Mouse (Mus musculus) c-Kit-positive CD71-negative TER-119-negative erythroid progenitor cells, embryonic 14.5 days (primary cell): ENCODE data around the gene Igdcc3.
"Not testable (repeated sequence)": the region's sequence is repeated elsewhere in the genome, so short reads cannot be mapped to it uniquely, and the experiment has no call there.

ENCODE experiments used
- DNase-seq: peaks from one replicate; pipeline ENCODE4 v3.0.0-alpha.2; 2013; ENCODE audit warnings: low read depth

Igdcc3 gene

DNA sequence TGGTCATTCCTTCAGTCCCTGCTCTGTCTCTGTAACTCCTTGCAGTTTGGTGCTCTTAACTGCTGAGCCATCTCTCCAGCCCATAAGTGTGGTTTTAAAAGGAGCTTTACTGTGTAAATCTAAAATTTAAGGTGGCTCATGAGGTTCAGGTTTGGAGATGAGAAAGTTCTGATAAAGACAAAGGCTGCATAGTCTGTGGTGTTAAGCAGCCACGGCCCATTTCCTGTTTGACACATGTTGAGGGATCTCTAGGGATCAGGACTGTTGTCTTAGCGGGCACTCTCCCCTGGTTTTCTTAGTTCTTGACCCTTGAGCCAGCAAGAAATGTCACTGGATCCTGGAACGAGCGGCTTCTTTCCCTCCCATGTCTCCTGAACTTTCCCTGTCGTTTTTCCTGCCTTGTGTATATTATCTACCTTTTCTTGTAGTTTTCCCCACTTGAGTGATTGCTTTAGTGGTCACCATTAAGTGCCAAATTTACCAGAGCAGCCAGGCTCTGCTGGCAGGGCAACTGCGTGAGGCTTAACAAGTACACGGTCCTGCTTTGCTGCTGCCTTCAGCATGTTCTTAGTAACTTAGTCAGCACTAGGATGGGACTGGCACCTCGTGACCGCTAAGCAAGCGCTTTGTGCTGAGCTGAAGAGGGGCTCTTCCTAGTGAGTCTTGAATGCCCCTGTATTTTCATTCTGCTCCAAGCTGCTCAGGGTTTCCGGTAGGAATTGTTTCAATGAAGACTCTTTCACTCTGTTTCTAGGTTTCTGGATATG lies 64.2 kb downstream of the Igdcc3 start:
- no peak for DNase-seq

DNA sequence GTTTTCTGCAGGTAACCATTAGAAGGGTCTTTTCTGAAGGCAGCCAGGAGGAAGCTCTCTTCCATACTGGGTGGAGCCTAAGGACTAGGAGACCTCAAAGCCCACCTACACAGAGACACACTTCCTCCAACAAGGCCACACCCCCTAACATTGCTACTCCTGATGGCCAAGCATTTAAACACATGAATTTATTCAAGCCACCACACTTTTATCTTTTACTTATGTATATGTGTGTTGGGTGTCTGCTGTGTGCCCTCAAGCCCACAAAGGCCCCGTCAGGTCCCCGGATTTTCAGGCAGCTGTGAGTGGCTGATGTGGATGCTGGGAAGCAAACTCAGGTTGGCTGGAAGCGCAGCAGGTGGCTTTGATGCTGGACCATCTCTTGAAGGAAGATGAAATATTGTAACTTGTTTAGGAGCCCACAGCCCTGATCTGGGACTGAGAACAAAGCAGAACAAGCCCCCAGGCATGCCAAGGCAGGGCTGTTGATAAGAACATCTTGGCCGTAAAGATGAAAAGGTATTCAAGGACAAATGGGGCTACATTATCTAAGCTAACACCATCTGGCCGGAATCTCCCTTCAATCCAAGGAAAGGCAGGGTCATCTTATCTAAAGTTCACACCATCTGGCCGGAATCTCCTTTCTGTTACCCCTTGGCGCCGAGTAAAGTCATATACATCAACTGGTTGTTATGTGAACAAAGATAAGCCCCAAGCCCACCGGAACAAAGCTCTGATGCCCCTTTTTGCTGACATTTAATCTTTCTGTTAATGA lies 66.2 kb downstream of the Igdcc3 start:
- DNase-seq, result not testable (repeated sequence)

DNA sequence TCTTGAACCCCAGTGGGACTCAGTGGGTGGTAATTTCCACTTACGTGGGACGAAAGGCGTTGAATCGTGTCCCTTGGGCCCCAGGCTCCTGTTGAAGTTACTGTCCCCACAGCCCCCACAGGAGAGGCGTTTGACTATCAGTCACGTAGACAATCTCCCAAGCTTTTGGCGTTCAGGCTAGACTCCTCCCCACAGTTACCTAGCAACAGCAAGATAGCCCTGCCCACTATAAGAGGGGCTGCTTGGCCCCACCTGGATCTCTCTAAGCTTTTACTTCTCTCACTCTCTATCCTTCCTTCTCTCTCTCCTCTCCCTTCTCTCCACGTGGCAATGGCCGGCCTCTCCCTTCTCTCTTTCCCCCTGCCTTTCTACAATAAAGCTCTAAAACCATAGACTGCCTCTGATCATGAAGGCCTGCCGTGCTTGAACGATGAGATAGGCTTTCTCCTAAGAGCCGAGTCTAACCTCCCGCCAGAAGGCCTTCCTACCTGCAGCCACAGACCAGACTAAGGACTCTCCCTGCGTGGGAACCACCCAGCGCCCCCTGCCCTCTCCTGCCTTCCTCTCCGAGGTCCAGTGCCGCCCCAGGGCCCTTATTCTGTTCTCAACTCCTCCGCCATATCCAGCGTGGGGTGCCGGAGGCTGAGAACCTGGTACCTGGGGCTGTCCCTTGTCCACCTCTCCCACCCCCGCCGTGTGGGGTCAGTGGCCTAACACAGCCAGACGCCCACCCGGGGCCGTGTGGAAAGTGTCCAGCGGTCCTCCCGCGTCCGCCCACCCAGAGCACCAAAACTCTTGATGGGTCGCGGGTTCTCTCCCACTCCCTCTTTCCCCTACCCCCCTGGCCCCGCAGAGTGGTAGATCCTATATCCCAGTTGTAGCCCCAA lies 67.5 kb downstream of the Igdcc3 start:
- DNase-seq, result no peak

DNA sequence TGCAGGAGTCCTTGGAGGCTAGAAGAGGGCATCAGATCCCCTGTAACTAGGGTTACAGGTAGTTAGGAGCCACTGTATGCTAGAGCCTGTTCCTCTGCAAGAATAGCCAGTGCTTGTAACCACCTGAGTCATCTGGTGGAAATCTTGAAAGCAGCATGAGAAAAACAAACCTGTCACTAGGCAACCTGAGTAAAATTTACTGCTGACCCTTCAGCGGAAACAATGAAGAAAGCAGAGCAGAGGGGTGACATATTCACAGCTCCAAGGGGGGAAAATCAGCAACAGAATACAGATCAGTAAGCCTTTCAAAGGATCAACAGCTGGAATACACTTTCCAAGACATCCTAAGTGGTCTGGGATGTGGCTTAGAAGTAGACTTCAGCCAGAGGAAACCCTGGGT lies 70.6 kb downstream of the Igdcc3 start:
- DNase-seq, result no peak

DNA sequence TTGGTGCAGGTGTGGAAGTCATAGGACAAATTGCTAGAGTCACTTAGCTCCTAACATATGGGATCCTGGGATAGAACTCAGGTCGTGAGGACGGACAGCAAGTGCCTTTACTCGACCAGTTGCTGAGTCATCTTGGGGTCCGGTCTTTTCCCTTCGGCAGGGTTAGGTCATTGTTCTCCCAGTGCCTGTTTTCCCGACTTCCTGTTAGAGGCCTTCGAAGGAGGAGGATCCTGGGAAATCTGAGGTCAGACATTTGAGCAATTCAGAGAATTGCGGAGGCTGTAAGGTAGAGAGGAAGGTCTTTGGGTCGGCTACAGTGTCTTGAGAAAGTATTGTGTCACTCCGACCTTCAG lies 73.4 kb downstream of the Igdcc3 start:
- no peak for DNase-seq

DNA sequence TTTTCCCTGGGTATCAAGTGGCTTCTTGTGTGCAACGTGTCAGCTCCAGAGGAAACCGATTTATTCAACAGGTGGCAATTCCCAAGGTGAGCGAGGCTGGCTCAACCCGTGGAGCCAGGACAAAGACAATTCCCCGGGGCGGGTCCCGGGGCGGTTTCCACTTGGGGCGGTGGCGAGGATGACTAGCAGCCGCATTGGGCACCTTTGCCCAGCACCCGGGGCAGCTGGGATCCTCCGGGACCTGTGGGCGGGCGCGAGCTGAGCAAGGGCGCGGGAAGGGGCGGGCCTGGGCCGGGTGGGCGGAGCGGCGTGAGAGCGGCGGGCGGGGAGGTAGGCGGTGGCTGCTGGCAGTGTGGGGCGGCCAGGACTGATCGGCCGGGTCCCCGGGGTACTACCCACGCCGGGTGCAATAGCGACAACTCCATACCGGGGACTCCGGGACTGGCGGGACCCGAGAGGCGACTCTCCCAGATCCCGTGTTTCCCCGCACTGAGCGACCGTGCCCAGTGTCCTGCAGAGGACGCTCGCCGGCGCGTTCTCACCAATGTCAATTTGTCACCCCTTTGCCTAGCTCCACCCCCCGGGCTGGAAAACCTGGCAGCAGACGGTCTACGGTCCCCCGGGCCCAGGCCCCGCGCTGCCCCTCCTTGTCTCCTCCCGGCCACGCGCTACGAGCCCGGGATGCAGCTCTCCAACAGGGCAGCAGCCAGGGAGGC lies 73.9 kb downstream of the Igdcc3 start:
- peak; percentile 76 for DNase-seq

DNA sequence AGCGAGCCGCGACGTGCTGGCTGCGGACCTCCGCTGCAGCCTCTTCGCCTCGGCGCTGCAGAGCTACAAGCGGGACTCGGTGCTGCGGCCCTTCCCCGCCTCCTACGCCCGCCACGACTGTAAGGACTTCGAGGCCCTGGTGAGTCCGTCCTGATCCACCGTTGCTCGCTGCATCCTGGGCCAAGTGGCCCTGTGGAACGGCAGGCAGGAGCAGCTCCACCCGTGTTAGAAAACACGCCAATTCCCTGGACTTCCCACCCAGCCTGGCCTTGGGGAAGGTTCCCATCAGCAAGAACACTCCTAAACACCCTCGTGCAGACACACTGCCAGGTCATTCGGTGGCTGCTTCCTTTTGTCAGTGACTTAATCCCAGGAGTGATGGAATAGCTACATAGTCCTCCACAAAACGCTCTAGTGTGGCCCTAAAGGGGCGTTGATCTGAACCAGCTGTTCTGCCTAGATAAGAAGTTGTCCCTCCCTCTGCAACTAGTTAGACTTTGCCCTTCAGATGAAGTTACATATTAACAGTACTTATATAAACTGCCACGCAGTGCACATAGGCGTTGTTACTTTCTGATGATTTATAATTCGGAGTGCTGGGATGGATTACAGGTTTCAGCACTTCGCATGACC lies 74.6 kb downstream of the Igdcc3 start:
- DNase-seq, result no peak

DNA sequence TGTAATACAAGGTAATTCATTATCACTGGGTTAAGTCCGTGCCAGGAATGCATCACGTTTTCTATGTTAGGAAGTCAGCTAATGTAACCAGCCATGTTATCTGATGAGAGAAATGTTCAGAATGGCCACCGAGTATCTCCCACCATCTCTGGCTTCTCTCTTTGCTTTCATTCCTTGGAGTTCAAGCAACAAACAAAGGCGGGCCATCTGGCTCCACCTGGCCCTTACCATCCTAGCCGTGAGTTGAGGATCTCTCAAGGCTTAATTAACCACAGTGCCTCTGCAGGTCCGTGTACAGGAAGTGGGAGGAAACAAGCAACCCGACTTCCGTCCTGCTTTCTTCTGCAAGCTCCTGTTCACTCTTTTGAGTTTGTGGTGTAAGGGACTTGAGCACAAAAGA lies 76.0 kb downstream of the Igdcc3 start:
- no peak for DNase-seq

DNA sequence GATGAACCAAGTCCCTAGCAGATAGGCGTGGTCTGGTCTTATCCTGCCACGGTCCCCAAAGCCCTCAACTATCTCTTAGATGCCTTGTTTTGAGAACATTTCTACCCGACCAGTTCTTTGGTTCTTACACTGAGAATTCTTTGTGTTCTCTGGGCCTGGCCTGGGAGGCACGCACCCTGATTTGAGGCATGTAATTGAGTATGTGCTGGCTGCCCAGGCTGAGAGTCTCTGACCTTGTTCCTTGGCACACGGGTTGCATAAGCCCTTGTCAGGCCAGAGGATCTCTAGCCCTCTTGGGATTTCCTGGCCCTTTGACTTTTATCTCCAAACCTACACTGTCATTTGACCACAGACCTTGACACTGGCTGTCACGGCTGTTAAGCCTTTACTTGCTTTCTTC lies 76.7 kb downstream of the Igdcc3 start:
- no peak for DNase-seq

DNA sequence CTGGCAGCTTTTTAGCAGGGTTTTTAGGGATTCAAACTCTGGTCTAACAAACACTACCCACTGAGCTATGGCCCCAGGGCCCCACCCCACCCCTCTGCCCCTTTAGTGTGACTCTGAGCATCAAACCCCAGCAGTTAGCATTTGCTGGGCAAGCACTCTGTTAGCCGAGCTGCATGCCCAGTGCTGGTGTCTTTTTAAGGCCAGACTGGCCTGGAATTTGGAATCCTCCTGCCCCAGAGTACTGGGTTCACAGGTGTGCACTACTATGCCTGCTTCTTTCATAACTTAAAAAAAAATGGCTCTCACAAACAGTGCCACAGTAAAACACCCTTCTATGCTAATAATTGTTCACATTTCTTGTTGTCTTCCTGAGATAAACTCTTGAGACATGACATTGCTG lies 77.9 kb downstream of the Igdcc3 start:
- DNase-seq, result no peak

DNA sequence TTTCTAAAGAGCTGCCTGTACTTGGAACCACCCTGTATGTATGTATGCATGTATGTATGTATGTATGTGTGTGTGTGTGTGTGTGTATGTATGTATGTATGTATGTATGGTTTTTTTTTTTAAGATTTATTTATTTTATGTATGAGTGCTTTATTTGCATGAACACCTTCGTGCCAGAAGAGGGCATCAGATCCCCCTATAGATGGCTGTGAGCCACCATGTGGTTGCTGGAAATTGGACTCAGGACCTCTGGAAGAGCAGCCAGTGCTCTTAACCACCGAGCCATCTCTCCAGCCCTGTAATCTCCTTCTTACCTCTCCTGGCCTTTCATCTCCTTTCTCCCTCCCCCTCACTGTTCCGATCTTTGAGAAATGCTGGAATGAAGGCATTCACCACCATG lies 79.4 kb downstream of the Igdcc3 start:
- not testable (repeated sequence) for DNase-seq

DNA sequence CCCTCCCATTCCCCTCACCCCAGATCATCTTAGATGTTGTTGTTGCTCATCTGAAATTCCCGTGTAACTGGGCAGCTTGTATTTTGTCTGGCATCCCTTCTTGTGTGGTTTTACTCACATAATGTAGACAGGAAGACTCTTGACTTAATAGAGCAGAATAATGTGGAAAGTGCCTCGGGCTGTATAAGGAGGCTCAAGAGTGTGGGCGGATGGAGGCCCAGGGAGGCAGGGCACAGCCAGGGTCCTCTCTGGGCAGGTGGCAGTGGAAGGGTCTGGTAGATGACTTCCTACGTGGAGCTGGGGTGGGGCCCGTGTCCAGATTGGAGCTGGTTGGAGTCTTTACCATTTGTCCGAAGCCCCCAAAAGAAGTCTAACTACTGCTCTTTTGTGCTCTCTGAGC lies 82.9 kb downstream of the Igdcc3 start:
- DNase-seq, result no peak

DNA sequence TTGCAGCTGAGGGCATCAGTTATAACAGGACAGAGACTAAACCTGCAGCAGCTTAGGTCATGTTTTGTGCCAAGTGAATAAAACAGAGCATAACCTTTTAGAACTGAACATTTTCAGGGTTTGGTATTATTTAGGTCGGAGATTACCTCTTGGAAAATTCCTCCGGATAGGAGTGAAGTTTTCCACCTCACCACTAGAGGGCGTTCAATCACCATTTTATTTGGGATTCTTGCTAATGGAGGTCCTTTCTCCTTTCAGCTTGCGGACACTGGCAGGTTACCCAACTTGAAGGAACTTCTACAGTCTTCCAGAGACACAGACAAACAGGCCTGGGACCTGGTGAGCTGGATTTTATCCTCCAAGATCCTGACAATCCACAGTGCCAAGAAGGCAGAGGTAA lies 84.8 kb downstream of the Igdcc3 start:
- no peak for DNase-seq

DNA sequence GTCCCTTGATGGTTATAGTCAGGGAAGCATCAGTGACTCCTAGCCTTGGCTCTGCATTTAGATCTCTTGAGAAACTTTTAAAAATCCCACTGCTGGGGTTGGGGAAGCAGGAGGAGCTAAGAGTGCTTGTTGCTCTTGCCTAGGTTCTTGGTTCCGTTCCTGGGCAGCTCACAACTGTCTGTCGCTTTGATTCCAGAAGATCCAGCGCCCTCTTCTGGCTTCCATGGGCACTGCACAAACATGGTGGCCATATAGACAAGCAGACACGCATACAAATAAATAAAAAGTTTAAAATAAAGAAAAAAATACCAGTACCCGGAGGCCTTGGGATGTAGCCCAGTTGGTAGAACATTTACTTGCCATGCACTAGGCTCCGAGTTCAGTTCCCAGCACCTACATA lies 89.3 kb downstream of the Igdcc3 start:
- DNase-seq, result no peak

DNA sequence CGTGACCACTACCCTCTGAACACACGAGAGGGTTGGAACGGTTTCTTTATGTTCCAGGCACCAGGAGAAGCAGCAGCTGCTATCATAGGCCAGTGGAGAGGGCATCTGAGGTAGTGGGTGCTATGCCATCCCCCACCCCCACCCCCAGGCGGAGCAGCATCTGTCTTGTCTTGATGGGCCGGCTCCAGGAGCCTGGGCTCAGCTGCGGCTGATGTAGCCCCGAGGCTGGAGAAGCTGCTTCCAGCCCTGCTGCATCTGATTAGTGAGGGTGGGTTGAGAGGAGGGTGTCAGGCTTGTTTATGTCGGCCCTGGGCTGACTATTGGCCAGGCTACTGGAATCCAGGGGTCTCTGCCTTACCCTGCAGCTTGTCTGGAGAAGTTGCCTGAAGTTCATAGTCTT lies 90.3 kb downstream of the Igdcc3 start:
- no peak for DNase-seq

DNA sequence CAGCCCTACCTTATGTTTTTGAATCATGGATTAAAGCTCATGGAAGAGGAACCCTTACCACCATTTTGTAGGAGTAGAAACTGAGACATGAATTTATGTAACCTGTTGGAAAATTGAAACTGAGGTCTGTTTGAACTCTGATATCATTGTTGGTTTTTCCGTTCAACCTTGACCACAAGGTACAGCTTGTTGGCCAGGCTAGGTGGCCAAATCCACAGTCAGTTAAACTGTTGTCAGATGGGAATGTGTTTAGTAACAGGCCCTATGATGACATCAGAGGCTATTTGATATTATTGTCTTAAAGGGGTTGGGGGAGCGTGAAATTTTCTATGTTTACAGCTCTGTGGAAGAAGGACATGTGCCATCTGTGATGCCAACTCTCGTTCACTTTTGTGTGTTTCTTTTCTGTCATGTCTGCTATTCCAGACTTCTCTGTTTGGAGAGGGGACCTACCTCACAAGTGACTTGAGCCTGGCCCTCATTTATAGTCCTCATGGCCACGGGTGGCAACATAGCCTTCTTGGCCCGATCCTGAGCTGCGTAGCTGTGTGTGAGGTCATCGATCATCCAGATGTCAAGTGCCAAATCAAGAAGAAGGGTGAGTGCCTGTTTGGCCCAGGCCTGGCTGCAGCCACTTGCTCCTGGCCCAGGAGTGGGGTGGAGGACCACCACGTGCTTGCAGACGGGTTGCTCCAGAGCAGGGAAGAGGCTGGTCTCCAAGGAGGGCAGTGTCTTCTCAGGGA lies 92.4 kb downstream of the Igdcc3 start:
- DNase-seq, result no peak

DNA sequence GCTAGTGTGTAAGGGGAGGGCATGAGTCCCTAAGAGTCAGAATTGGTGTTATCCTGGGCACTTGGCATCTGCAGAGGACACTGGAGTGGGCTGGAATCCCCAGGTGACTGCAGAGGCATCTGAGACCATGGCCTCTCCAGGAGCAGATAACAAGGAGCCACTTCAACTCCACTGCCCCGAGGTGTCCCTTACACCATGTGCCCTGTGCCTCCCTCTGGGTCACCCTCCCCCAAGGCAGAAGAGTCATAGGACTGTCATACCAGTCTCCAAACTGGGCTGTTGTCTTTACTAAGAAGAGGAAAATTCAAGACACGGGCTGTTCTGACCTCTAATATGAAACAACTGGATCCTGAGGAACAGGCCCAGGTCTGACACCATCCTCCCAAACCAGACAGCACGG lies 93.7 kb downstream of the Igdcc3 start:
- no peak for DNase-seq
